Mouse (Mus musculus) lung, embryonic 16.5 days (tissue): ENCODE data around the gene Vps50. TPM values are rescaled to one million over a fixed set of nuclear protein-coding genes. Genes with fewer than 3 reads are reported as not detected.
A peak's percentile ranks its signal among the peaks of the same experiment; 100 is the strongest.

Experiments
- ATAC-seq: fragments of 200-750 bp; cut with Nextera tagmentation; 2 replicates; pipeline ENCODE4 v1.8.0; 2017; ENCODE audit warnings: low read depth, mild to moderate bottlenecking, moderate library complexity
- H3K27ac ChIP-seq: fragments of 300-500 bp; sonication (generic); 2 replicates; pipeline ENCODE4 v1.5.1; 2014; ENCODE audit warnings: mild to moderate bottlenecking, control low read depth, low read length
- H3K27me3 ChIP-seq: fragments of 300-500 bp; sonication (generic); 2 replicates; pipeline ENCODE4 v1.6.1; 2014; ENCODE audit warnings: low read depth, low read length, mixed read lengths; ENCODE audit not compliant: control insufficient read depth, insufficient read depth
- H3K36me3 ChIP-seq: fragments of 300-500 bp; sonication (generic); 2 replicates; pipeline ENCODE4 v1.6.1; 2014; ENCODE audit warnings: low read length; ENCODE audit not compliant: control insufficient read depth, insufficient read depth
- H3K4me1 ChIP-seq: fragments of 300-500 bp; sonication (generic); replicated peaks from 2 replicates; pipeline ENCODE4 v1.6.1; 2014; ENCODE audit warnings: low read length, mixed read lengths; ENCODE audit not compliant: control insufficient read depth, insufficient read depth
- H3K4me2 ChIP-seq: fragments of 300-500 bp; sonication (generic); 2 replicates; pipeline ENCODE4 v1.6.1; 2014; ENCODE audit warnings: low read depth, low read length, control low read depth
- H3K4me3 ChIP-seq: fragments of 300-500 bp; sonication (generic); 2 replicates; pipeline ENCODE4 v1.5.1; 2014; ENCODE audit warnings: mild to moderate bottlenecking, low read length, control low read depth
- H3K9ac ChIP-seq: fragments of 300-500 bp; sonication (generic); 2 replicates; pipeline ENCODE4 v1.6.1; 2014; ENCODE audit warnings: low read length, control low read depth
- H3K9me3 ChIP-seq: fragments of 300-500 bp; sonication (generic); 2 replicates; pipeline ENCODE4 v1.6.1; 2016; ENCODE audit warnings: low read length; ENCODE audit not compliant: control insufficient read depth
- WGBS: fragments of 180-500 bp; shearing (Covaris S2); extraction: QIAGEN DNeasy Blood & Tissue Kit; methylation state at CpG from one replicate; pipeline ENCODE4 v1.1.7; 2014; 5-methylcytosine and 5-hydroxymethylcytosine counted together
- polyA plus RNA-seq: library from polyadenylated mRNA; unstranded; fragments of >200 nt; fragmentation: Nextera tagmentation; extraction: Ambion mirVana; gene quantifications from 2 replicates; pipeline ENCODE4 v1.2.1, GENCODE M21; 2015

Vps50 gene
- 26.6 and 30.3 TPM in 2 replicates for polyA plus RNA-seq

- Histone ChIP-seq H3K4me2 (peak within 1 kb of the TSS; percentile 96), H3K9ac (peak within 1 kb of the TSS; percentile 70), H3K27ac (no peak within 1 kb of the TSS), H3K4me3 (peak within 1 kb of the TSS; percentile 72), H3K36me3 (no peaks in the 10 kb centered on the region), H3K9me3 (no peaks in the 10 kb centered on the region), H3K27me3 (peaks cover 2% of the 10 kb centered on the region; the same call in 1 of the 2 replicates), H3K4me1 (0 out of 2 replicates have a peak, but pooled peaks cover 2% of the 10 kb centered on the region)
- WGBS: under 1% methylated on average over 28 of the region's 28 CpGs
- ATAC-seq: peak; percentile 99
Observed at GRCm38 (mm10) chr6:3498162-3498848, at the start of gene Vps50, which contains the start of gene Hepacam2. Gene Vps50 (plus strand): TSS chr6:3498382. Gene Hepacam2 (minus strand): TSS chr6:3498298.

GRCm38 (mm10) chr6:3454421-3454820 lies 43.8 kb upstream of the Vps50 start:
- H3K27me3 ChIP-seq: no peaks in the 10 kb centered on the region
- H3K4me2 ChIP-seq: no peak overlapping the region
- H3K27ac ChIP-seq: no peak overlapping the region
- no peaks in the 10 kb centered on the region for H3K4me1 ChIP-seq
- ATAC-seq: no peak
- no peaks in the 10 kb centered on the region for H3K36me3 ChIP-seq
- no peaks in the 10 kb centered on the region for H3K9me3 ChIP-seq
- H3K4me3 ChIP-seq: no peak overlapping the region
- WGBS: 29% methylated on average over 5 of the region's 5 CpGs
- H3K9ac ChIP-seq: no peak overlapping the region

- Histone ChIP-seq H3K36me3 (no peaks in the 10 kb centered on the region), H3K4me2 (no peak overlapping the region), H3K4me3 (no peak overlapping the region), H3K9ac (no peak overlapping the region), H3K27me3 (no peaks in the 10 kb centered on the region), H3K9me3 (no peaks in the 10 kb centered on the region), H3K27ac (no peak overlapping the region), H3K4me1 (no peaks in the 10 kb centered on the region)
- WGBS: 64% methylated on average over 11 of the region's 11 CpGs
- ATAC-seq: no peak
Observed at GRCm38 (mm10) chr6:3455944-3456536, 42.1 kb upstream of the Vps50 start.

GRCm38 (mm10) chr6:3463026-3463425 lies 35.2 kb upstream of the Vps50 start:
- Histone ChIP-seq H3K27ac (no peak overlapping the region), H3K27me3 (no peaks in the 10 kb centered on the region), H3K4me3 (no peak overlapping the region), H3K9me3 (no peaks in the 10 kb centered on the region), H3K4me2 (no peak overlapping the region), H3K4me1 (no peaks in the 10 kb centered on the region), H3K9ac (no peak overlapping the region), H3K36me3 (no peaks in the 10 kb centered on the region)
- WGBS: 64% methylated on average over 6 of the region's 6 CpGs
- ATAC-seq: no peak

GRCm38 (mm10) chr6:3463594-3463993 lies 34.6 kb upstream of the Vps50 start:
- Histone ChIP-seq H3K9ac (no peak overlapping the region), H3K27me3 (no peaks in the 10 kb centered on the region), H3K4me1 (no peaks in the 10 kb centered on the region), H3K36me3 (no peaks in the 10 kb centered on the region), H3K9me3 (no peaks in the 10 kb centered on the region), H3K27ac (no peak overlapping the region), H3K4me2 (no peak overlapping the region), H3K4me3 (no peak overlapping the region)
- 68% methylated on average over 2 of the region's 2 CpGs for WGBS
- no peak for ATAC-seq

GRCm38 (mm10) chr6:3468627-3469026 lies 29.6 kb upstream of the Vps50 start:
- no peak overlapping the region for H3K4me2 ChIP-seq
- H3K9ac ChIP-seq: no peak overlapping the region
- H3K9me3 ChIP-seq: no peaks in the 10 kb centered on the region
- H3K36me3 ChIP-seq: no peaks in the 10 kb centered on the region
- no peaks in the 10 kb centered on the region for H3K27me3 ChIP-seq
- H3K4me3 ChIP-seq: no peak overlapping the region
- WGBS: 39% methylated on average over 1 of the region's 1 CpGs
- H3K4me1 ChIP-seq: no peaks in the 10 kb centered on the region
- no peak for ATAC-seq
- no peak overlapping the region for H3K27ac ChIP-seq

GRCm38 (mm10) chr6:3470706-3471105 lies 27.5 kb upstream of the Vps50 start:
- Histone ChIP-seq H3K9me3 (no peaks in the 10 kb centered on the region), H3K36me3 (no peaks in the 10 kb centered on the region), H3K9ac (no peak overlapping the region), H3K4me3 (no peak overlapping the region), H3K27me3 (no peaks in the 10 kb centered on the region), H3K4me2 (no peak overlapping the region), H3K4me1 (no peaks in the 10 kb centered on the region), H3K27ac (no peak overlapping the region)
- no peak for ATAC-seq
- WGBS: 53% methylated on average over 2 of the region's 2 CpGs

GRCm38 (mm10) chr6:3476299-3476698 lies 21.9 kb upstream of the Vps50 start:
- WGBS: 19% methylated on average over 2 of the region's 2 CpGs

GRCm38 (mm10) chr6:3479853-3480252 lies 18.3 kb upstream of the Vps50 start:
- Histone ChIP-seq H3K4me3 (no peak overlapping the region), H3K4me2 (no peak overlapping the region), H3K9ac (no peak overlapping the region), H3K36me3 (no peaks in the 10 kb centered on the region), H3K27me3 (no peaks in the 10 kb centered on the region), H3K4me1 (no peaks in the 10 kb centered on the region), H3K9me3 (no peaks in the 10 kb centered on the region), H3K27ac (no peak overlapping the region)
- no peak for ATAC-seq
- 59% methylated on average over 5 of the region's 5 CpGs for whole genome bisulfite sequencing

More at GRCm38 (mm10) chr6:3476299-3476698, 21.9 kb upstream of the Vps50 start:
- H3K36me3 ChIP-seq: no peaks in the 10 kb centered on the region
- no peak overlapping the region for H3K27ac ChIP-seq
- no peak for ATAC-seq
- H3K4me3 ChIP-seq: no peak overlapping the region
- no peaks in the 10 kb centered on the region for H3K9me3 ChIP-seq
- no peaks in the 10 kb centered on the region for H3K4me1 ChIP-seq
- no peak overlapping the region for H3K9ac ChIP-seq
- no peaks in the 10 kb centered on the region for H3K27me3 ChIP-seq
- no peak overlapping the region for H3K4me2 ChIP-seq
